Mouse (Mus musculus): ENCODE results near the gene BC030870. TPM values are rescaled to one million over a fixed set of nuclear protein-coding genes. Genes with fewer than 3 reads are reported as not detected.

BC030870 gene
- total RNA-seq, 1 experiment, result not detected

DNA sequence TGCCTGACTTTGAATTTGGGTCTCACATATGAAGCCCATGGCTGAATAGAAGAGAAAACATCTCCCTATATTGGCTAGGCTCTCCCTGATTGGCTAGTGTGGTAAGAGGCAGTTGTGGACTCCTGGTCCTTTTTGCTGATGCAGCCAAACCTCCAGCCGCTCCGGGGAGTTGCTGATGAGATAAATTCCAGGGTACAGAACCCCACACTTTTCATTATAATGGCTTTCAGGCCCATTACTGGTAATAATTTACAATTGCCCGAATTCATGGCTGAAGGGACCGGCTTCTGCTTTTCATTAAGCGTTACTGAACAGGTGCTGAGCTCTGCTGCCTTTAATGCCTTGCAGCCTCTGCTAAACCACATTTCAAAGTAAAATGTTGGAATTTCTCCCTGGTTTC is 75.4 kb downstream of the BC030870 start:
- no peaks in the 10 kb centered on the region for H3K9me3 ChIP-seq (ENCODE audit: control insufficient read depth, insufficient read depth, low read depth, low read length)
- no peaks in the 10 kb centered on the region for H3K36me3 ChIP-seq (ENCODE audit: control insufficient read depth, insufficient read depth, low read length, poor library complexity, severe bottlenecking)
- no peak overlapping the region for H3K4me3 ChIP-seq (ENCODE audit: insufficient read depth in 1 of 2, low read depth in 1 of 2, low read length in 2 of 2, poor library complexity in 1 of 2, severe bottlenecking in 1 of 2)
- peaks cover 3 to 13% of the 10 kb centered on the region in 2 experiments for H3K4me1 ChIP-seq (ENCODE audit: control insufficient read depth in 2 of 2, insufficient read depth in 2 of 2, low read length in 2 of 2, poor library complexity in 1 of 2)
- TF ChIP-seq MAFK (IDR thresholded peaks at IDR 0.05; ENCODE audit: insufficient read depth, low read depth, low read length) (peak; percentile 65), ZNF384 (IDR thresholded peaks at IDR 0.05; ENCODE audit: low read depth, low read length) (no peak)
- H3K27ac ChIP-seq (ENCODE audit: insufficient read depth, low read depth, low read length, poor library complexity, severe bottlenecking), result no peak overlapping the region
- in situ Hi-C loops (cut with MboI; ENCODE audit: low sequenced_read_pairs in 2 of 2, unreplicated experiment in 2 of 2), result no loop called here
- DNase-seq (ENCODE audit: low read depth, low spot score), result no peak
- H3K9ac ChIP-seq (ENCODE audit: insufficient read depth, low read depth, low read length, poor library complexity, severe bottlenecking), result no peak overlapping the region

DNA sequence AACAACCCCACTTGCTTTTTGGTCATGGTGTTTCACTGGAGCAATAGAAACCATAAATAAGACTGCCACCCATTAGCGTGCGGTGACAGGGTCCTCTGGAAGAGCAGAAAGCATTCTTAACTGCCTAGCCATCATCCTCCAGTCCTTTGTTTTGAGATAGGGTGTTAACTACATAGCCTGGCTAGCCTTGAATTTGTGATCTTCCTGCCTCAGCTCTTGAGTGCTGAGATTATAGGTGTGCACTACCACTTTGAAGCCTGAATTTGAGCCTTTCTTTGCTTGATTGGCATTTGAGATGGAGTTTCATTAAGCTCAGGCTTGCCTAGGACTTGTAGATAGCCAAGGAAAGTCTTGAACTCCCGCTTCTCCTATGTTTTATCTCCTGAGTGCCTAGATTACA is 75.8 kb downstream of the BC030870 start:
- no peak for TF ChIP-seq MAFK (IDR thresholded peaks at IDR 0.05; ENCODE audit: insufficient read depth, low read depth, low read length)
- TF ChIP-seq HCFC1 (IDR thresholded peaks at IDR 0.05; ENCODE audit: borderline replicate concordance, insufficient read depth, low read length), result no peak
- TF ChIP-seq CHD2 (IDR thresholded peaks at IDR 0.05; ENCODE audit: low read depth, low read length), result no peak
- TF ChIP-seq ZNF384 (IDR thresholded peaks at IDR 0.05; ENCODE audit: low read depth, low read length), result no peak
- TF ChIP-seq ZC3H11A (IDR thresholded peaks at IDR 0.05; ENCODE audit: borderline replicate concordance, low read depth, low read length), result no peak
- Histone ChIP-seq H3K4me1 (ENCODE audit: control insufficient read depth in 2 of 2, insufficient read depth in 2 of 2, low read length in 2 of 2, poor library complexity in 1 of 2) (peaks cover 7 to 15% of the 10 kb centered on the region in 2 experiments), H3K36me3 (ENCODE audit: control insufficient read depth, insufficient read depth, low read length, poor library complexity, severe bottlenecking) (no peaks in the 10 kb centered on the region), H3K27ac (ENCODE audit: insufficient read depth, low read depth, low read length, poor library complexity, severe bottlenecking) (no peak overlapping the region), H3K9me3 (ENCODE audit: control insufficient read depth, insufficient read depth, low read depth, low read length) (no peaks in the 10 kb centered on the region), H3K9ac (ENCODE audit: insufficient read depth, low read depth, low read length, poor library complexity, severe bottlenecking) (no peak overlapping the region), H3K4me3 (ENCODE audit: insufficient read depth in 1 of 2, low read depth in 1 of 2, low read length in 2 of 2, poor library complexity in 1 of 2, severe bottlenecking in 1 of 2) (no peak overlapping the region)
- in situ Hi-C loops (cut with MboI; ENCODE audit: low sequenced_read_pairs in 2 of 2, unreplicated experiment in 2 of 2), result no loop called here
- no peak for DNase-seq (ENCODE audit: low read depth, low spot score)

DNA sequence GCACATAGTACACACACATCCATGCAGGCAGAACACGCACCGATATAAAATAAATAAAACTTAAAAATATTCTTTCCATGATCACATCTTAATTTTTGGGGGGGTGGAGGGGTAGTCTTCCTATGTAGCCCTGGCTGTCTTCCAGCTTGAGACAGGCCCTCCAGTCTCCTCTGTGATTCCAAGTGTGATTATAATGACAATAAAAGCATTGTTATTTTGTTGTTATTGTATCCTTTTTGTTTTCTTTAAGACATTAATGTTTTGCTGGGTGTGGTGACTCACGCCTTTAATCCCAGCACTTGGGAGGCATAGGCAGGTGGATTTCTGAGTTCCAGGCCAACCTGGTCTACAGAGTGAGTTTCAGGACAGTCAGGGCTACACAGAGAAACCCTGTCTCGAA is 81.6 kb downstream of the BC030870 start:
- H3K4me3 ChIP-seq (ENCODE audit: insufficient read depth in 1 of 2, low read depth in 1 of 2, low read length in 2 of 2, poor library complexity in 1 of 2, severe bottlenecking in 1 of 2), result no peak overlapping the region
- peaks cover 16 to 18% of the 10 kb centered on the region in 2 experiments for H3K4me1 ChIP-seq (ENCODE audit: control insufficient read depth in 2 of 2, insufficient read depth in 2 of 2, low read length in 2 of 2, poor library complexity in 1 of 2)
- no peak for DNase-seq (ENCODE audit: low read depth, low spot score)
- H3K27ac ChIP-seq (ENCODE audit: insufficient read depth, low read depth, low read length, poor library complexity, severe bottlenecking), result peak overlapping the region; percentile 73; the same call in 1 of the 2 replicates
- no peaks in the 10 kb centered on the region for H3K36me3 ChIP-seq (ENCODE audit: control insufficient read depth, insufficient read depth, low read length, poor library complexity, severe bottlenecking)
- no peaks in the 10 kb centered on the region for H3K9me3 ChIP-seq (ENCODE audit: control insufficient read depth, insufficient read depth, low read depth, low read length)
- no peak for TF ChIP-seq CHD2 (IDR thresholded peaks at IDR 0.05; ENCODE audit: low read depth, low read length)
- TF ChIP-seq MAFK (IDR thresholded peaks at IDR 0.05; ENCODE audit: insufficient read depth, low read depth, low read length), result no peak
- TF ChIP-seq ZNF384 (IDR thresholded peaks at IDR 0.05; ENCODE audit: low read depth, low read length), result no peak
- TF ChIP-seq HCFC1 (IDR thresholded peaks at IDR 0.05; ENCODE audit: borderline replicate concordance, insufficient read depth, low read length), result no peak
- no peak for TF ChIP-seq ZC3H11A (IDR thresholded peaks at IDR 0.05; ENCODE audit: borderline replicate concordance, low read depth, low read length)
- H3K9ac ChIP-seq (ENCODE audit: insufficient read depth, low read depth, low read length, poor library complexity, severe bottlenecking), result no peak overlapping the region
- in situ Hi-C loops (cut with MboI; ENCODE audit: low sequenced_read_pairs in 2 of 2, unreplicated experiment in 2 of 2), result no loop called here

DNA sequence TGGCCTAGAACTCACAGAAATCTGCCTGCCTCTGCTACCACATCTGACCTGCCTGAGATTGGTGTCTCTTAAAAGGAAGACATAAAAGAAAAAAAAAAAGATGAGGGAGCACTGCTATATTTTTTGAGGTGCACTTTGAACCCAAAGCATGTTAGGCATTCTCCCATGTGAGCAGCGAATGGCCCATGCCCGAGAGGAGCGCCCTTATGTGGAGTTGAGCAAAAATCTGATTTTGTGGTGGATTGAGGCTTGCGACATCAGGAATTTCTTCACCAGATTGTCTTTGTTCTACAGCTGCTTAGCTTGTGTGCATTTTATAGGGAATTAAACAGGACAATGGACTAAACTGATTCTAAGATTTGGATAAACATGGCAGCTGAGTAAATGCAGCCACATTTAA is 82.2 kb downstream of the BC030870 start:
- H3K36me3 ChIP-seq (ENCODE audit: control insufficient read depth, insufficient read depth, low read length, poor library complexity, severe bottlenecking), result no peaks in the 10 kb centered on the region
- no peak overlapping the region for H3K9ac ChIP-seq (ENCODE audit: insufficient read depth, low read depth, low read length, poor library complexity, severe bottlenecking)
- no peak for TF ChIP-seq MAFK (IDR thresholded peaks at IDR 0.05; ENCODE audit: insufficient read depth, low read depth, low read length)
- TF ChIP-seq ZNF384 (IDR thresholded peaks at IDR 0.05; ENCODE audit: low read depth, low read length), result no peak
- no peak for TF ChIP-seq HCFC1 (IDR thresholded peaks at IDR 0.05; ENCODE audit: borderline replicate concordance, insufficient read depth, low read length)
- TF ChIP-seq ZC3H11A (IDR thresholded peaks at IDR 0.05; ENCODE audit: borderline replicate concordance, low read depth, low read length), result no peak
- no peak for TF ChIP-seq CHD2 (IDR thresholded peaks at IDR 0.05; ENCODE audit: low read depth, low read length)
- peaks cover 12 to 18% of the 10 kb centered on the region in 2 experiments; a peak in 3 of 4 replicates for H3K4me1 ChIP-seq (ENCODE audit: control insufficient read depth in 2 of 2, insufficient read depth in 2 of 2, low read length in 2 of 2, poor library complexity in 1 of 2)
- in situ Hi-C loops (cut with MboI; ENCODE audit: low sequenced_read_pairs in 2 of 2, unreplicated experiment in 2 of 2), result no loop called here
- no peak for DNase-seq (ENCODE audit: low read depth, low spot score)
- no peak overlapping the region for H3K4me3 ChIP-seq (ENCODE audit: insufficient read depth in 1 of 2, low read depth in 1 of 2, low read length in 2 of 2, poor library complexity in 1 of 2, severe bottlenecking in 1 of 2)
- no peaks in the 10 kb centered on the region for H3K9me3 ChIP-seq (ENCODE audit: control insufficient read depth, insufficient read depth, low read depth, low read length)
- H3K27ac ChIP-seq (ENCODE audit: insufficient read depth, low read depth, low read length, poor library complexity, severe bottlenecking), result peak overlapping the region; percentile 73

DNA sequence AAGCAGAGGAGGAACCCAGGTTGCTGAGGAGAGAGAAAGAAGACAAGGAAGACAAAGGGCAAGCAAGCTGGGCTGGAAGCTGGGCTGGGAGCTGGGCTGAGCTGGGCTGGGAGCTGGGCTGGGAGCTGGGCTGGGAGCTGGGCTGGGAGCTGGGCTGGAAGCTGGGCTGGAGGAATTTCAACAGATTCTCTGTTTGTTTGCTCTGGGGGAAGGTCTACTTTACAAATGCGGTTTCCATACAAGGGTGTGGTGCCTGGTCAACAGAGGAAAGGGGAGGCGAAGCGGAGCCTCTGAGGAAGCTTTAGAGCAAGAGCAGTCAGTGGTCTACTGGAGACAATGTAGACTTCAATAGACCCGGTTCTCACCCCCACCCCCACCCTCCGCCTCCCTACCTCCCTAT is 82.8 kb downstream of the BC030870 start:
- Histone ChIP-seq H3K9ac (ENCODE audit: insufficient read depth, low read depth, low read length, poor library complexity, severe bottlenecking) (peak overlapping the region; percentile 43), H3K4me1 (ENCODE audit: control insufficient read depth in 2 of 2, insufficient read depth in 2 of 2, low read length in 2 of 2, poor library complexity in 1 of 2) (peaks cover 12 to 18% of the 10 kb centered on the region in 2 experiments; a peak in 3 of 4 replicates), H3K4me3 (ENCODE audit: insufficient read depth in 1 of 2, low read depth in 1 of 2, low read length in 2 of 2, poor library complexity in 1 of 2, severe bottlenecking in 1 of 2) (peak overlapping the region; percentile 12 to 41), H3K27ac (ENCODE audit: insufficient read depth, low read depth, low read length, poor library complexity, severe bottlenecking) (peak overlapping the region; percentile 96), H3K36me3 (ENCODE audit: control insufficient read depth, insufficient read depth, low read length, poor library complexity, severe bottlenecking) (no peaks in the 10 kb centered on the region), H3K9me3 (ENCODE audit: control insufficient read depth, insufficient read depth, low read depth, low read length) (no peaks in the 10 kb centered on the region)
- in situ Hi-C loops (cut with MboI; ENCODE audit: low sequenced_read_pairs in 2 of 2, unreplicated experiment in 2 of 2), result no loop called here
- TF ChIP-seq CHD2 (IDR thresholded peaks at IDR 0.05; ENCODE audit: low read depth, low read length) (no peak), MAFK (IDR thresholded peaks at IDR 0.05; ENCODE audit: insufficient read depth, low read depth, low read length) (no peak), ZC3H11A (IDR thresholded peaks at IDR 0.05; ENCODE audit: borderline replicate concordance, low read depth, low read length) (no peak), ZNF384 (IDR thresholded peaks at IDR 0.05; ENCODE audit: low read depth, low read length) (no peak), HCFC1 (IDR thresholded peaks at IDR 0.05; ENCODE audit: borderline replicate concordance, insufficient read depth, low read length) (no peak)
- DNase-seq (ENCODE audit: low read depth, low spot score), result no peak

All from ES-E14 (cell line).